Mouse (Mus musculus) CD8-positive naive resting alpha-beta T cell, adult 2 months (primary cell): ENCODE measurements around the gene Lyrm1.

Experiments used
- DNase-seq, 2 experiments: peaks; one replicate each; pipeline ENCODE4 v3.0.0; 2022; ENCODE audit warnings: low read depth in 2 of 2, low spot score in 2 of 2

The Lyrm1 gene

DNA sequence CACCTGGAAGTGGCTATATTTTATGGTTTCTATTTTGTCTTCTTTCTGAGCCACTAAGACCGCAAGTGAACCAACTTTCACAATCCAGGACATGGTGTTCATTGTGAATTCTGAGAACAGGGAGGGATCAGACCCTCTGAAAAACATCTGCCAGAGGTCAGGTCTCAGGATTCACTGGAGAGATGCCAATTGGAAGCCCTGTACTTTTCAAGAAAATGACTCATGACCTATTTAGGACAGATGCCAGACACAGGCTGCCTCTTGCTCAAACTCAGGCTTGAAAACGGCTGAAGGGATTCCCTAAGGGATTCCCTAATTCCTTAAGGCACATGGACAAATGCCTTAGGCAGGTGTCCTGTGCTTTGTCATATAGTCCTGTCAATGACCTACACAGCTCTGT lies 65.4 kb downstream of the Lyrm1 start:
- DNase-seq: no peak

DNA sequence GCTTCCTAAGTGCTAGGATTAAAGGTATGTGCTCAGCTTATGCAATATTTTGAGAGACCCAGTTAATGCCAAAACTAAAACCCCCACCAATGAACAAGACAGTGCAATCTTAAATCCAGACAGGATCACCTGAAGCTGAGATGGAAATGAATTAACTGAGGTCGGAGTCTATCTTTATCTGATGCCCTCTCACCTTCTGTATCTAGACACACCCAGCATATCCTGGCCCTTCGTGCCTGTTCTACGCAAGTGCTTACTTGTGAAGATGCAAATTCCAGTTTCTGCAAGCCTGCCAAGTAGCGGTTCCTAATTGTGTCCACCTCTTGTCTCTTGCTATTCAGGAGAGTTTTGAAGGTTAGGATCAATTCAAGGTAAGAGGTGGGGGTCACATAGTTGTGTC lies 69.5 kb downstream of the Lyrm1 start:
- DNase-seq: no peak

DNA sequence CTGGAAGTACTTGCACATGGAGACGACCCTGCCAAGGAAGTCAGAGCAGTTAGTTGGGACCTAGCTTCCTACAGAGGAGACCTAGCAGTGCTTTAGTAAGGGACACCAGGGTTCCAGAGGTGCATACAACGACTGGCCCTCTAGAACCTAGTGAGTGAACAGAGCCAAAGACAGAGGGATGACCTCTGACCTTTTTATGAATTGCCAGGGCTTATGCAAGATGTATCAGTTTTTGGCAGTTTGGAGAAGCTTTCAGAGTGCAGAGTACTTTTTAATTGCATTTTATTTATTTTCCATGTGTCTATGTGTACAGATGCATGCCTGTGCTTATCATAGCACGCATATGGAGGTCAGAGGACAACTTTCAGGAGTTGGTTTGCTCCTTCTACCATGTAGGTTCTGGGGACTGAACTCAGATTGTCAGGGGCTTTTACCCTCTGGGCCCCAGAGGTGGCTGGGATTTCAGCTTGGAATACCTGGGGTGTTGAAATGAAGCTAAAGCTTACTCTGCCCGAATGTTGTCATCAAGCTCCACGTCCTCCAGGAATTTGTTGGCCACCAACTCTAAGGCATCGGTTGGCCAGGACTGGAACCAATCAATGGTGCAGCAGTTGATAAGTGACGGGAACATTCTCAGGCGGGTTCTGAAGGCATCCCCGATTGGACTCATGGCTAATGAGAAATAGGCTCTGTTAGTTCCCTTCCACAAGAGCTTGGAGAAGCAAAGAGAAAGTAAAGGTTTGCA lies 70.2 kb downstream of the Lyrm1 start:
- no peak for DNase-seq

DNA sequence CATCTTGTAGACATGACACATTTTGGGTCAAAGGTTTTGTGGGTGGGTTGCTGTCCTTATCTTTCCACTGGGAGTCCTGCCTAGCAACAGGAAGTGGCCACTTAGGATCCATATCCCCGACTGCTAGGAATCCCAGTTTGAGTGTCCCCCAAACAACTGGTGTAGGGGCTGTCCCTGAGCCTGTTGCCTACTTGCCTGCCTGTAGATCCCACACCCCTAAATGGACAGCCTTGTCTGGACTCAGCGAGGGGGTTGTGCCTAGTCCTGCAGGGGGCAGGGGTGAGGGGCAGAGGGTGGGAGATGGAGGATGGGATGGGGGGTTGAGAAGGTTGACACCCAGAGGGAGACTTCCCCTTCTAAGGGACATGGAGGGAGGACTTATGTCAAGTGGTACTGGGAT lies 73.7 kb downstream of the Lyrm1 start:
- DNase-seq: no peak

DNA sequence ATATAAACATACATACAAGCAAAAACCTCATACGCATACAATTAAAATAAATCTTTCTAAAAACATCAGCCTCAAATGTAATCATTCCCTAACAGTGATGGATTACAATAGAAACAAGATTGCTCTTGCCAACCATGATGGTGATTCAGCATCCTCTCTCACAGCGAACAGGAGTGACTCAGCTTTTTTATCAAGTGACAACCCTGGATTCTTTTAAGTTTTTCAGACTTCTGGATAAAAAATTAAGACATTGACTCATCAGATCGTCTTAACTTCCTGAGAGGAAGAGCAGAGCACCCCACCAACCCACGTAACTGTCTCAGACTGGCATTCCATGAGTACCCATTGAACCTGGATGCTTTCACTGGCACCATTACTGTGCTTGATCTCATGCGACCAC lies 78.6 kb downstream of the Lyrm1 start:
- DNase-seq: no peak

DNA sequence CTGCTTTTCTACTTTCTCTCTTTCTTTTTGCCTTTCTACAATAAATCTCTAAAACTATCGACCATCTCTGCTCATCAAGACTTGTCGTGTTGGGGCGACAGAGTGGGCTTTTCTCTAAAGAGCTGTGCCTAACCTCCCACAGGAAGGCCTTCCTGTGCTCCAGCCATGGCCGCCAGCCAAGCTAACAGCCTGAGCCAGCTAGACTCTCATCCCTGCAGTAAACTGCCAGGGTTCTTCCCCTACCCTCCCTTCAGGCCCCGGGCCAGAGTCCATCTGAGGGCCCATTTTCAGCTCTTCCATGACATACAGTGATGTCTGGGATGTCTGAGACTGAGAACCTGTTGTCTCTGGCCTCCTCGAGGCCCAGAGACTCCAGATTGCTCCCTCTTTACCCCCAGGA lies 80.6 kb downstream of the Lyrm1 start:
- no peak for DNase-seq

DNA sequence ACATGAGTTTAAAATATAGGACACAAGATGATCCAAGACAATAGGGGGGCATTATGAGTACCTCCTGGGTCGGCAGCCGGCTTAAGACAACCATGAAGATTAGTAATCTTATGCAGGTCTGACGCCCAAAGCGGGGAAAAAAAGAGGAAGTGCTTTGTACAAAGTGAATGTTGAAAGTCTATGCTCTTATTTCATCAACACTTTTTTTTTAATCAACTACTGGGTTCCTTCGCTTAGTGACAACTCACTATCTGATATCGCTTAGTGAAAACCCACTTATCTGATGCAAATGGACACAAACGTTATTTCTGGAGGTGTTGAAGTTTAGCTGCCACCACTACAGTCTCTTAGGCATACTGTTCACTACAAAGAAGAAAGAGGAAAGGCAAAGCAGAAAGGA lies 81.9 kb downstream of the Lyrm1 start:
- DNase-seq: no peak

DNA sequence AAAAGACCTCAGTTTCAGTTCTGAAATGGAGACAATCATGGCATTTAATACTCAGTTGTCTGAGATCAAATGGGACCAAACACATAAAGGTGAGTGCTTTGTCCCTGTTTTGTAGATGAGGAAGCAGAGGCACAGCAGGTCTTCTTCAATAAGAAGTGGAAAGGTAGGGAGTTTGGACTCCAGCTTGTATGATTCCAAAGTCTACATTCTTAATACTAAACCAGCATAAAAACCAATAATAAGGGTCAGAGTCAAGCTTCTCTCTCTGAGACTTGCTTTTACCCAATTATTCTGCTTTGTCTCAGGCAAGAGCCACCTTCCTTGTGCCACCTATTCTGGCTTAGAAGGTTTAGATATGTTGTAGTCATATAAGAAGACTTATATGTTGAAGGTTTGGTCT lies 82.9 kb downstream of the Lyrm1 start:
- no peak for DNase-seq

DNA sequence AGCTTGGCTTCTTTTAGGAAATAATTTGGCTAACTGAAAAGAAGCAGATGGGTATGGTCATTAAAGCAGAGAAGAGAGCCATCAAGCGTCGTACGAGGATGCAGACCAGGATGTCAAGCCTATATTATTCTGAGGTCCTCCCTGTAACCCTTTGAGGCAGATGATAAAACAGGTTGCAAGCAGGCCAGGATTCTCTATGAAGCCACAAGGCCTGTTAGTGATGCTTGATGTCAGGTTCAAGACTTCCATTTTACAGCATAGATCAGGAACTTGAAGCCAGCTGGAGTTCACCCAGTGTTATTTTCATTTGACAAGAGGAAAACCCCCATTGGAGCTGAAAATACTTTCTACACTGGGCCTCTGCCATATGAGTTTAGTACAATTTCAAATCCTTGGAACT lies 84.5 kb downstream of the Lyrm1 start:
- DNase-seq: no peak

DNA sequence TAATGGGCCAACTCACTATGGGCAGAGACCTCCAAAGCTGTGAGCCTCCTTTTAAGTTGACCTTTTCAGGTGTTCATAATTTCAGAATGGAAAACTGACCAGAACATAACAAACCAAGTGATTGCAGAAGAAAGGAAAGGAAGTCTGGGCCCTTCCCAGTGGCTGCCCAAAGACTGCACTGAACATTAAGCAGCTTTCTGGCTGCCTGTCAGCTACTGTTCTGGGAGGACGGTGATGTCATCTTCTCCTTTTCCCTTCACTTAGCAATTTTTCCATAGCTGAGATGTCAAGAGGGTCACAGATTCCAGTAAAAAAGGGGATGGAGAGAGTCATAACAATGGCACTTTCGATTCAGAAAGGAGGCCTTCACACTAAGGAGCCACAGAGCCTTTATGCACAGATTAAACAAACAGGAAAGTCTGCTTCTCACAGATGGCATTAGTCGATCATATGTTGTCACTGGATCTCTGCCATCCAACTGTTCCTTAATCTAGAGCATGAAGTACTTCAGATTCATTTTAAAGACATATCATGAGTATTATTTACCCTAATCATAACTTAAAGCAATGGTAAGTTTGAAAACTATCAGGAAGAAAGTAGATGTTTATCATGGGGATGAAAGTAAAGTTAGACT lies 89.7 kb downstream of the Lyrm1 start:
- no peak for DNase-seq

DNA sequence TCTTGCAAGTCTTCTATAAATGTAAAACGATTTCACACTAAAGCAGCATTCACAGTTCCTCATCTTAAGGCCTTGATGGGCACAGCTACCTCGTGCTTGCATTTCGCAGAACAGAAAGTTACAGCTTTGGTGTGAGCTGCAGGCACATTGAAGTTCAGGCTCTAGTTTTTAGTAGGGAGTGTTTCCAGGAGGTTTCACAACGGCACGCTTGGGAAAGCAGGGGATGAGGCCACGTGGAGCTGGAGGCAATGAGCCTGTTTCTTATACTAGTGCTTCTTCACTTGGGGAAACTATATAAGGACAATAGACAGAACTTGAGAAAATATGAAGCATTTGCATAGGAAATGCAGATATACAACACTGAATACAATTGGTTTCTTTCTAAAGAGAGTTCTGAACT lies 101.4 kb downstream of the Lyrm1 start:
- no peak for DNase-seq
